ENCODE assay signal across 26 mouse cellular contexts in genomic region chr10:12876426-12876825, GRCm38 (mm10).
"Had no signal": no experiment of that assay in that cellular context is flagged by ENCODE, and none has a peak within 500 bp of the region (broad histone marks: within the 10 kb centered on the region; RNA-seq: fewer than 3 reads in every experiment).

No protein-coding gene starts in this region.

- H3K36me3 ChIP-seq: heart, embryonic 12.5 days; hindbrain, embryonic 10.5 days; hindbrain, embryonic 12.5 days; intestine, embryonic 15.5 days; limb, embryonic 10.5 days; limb, embryonic 12.5 days; liver, embryonic 13.5 days; liver, embryonic 15.5 days had no signal

- H3K9ac ChIP-seq: heart, embryonic 12.5 days; hindbrain, embryonic 12.5 days; hindbrain, embryonic 14.5 days; intestine, embryonic 15.5 days; limb, embryonic 12.5 days; liver, embryonic 13.5 days; liver, embryonic 15.5 days; liver, postnatal 0 days had no signal

- H3K27me3 ChIP-seq: heart, embryonic 12.5 days; hindbrain, embryonic 12.5 days; intestine, embryonic 15.5 days; liver, embryonic 15.5 days had no signal

- H3K4me2 ChIP-seq: heart, embryonic 12.5 days; hindbrain, embryonic 12.5 days; hindbrain, embryonic 14.5 days; intestine, embryonic 15.5 days; limb, embryonic 12.5 days; liver, embryonic 11.5 days; liver, embryonic 13.5 days; liver, embryonic 15.5 days had no signal

- H3K9me3 ChIP-seq: heart, embryonic 12.5 days; hindbrain, embryonic 10.5 days; hindbrain, embryonic 12.5 days; intestine, embryonic 15.5 days; limb, embryonic 10.5 days; liver, embryonic 13.5 days; liver, embryonic 15.5 days had no signal

- DNase-seq: gastrocnemius, postnatal 25 days; heart, adult 2 months; heart, postnatal 10 days; heart, postnatal 4 days; kidney, adult 18-20 months; kidney, adult 8-10 months; kidney, postnatal 10 days; kidney, postnatal 25 days; kidney, postnatal 4 days; liver; liver, embryonic 13.5 days; liver, postnatal 0 days had no signal

- ATAC-seq: hindbrain, embryonic 16.5 days; inflammation-experienced regulatory T-cells, adult 6 months; intestine, embryonic 15.5 days; intestine, postnatal 0 days; liver, postnatal 0 days had no signal

- H3K27ac ChIP-seq: heart, adult 2 months; hindbrain, embryonic 10.5 days; hindbrain, embryonic 12.5 days; hindbrain, embryonic 14.5 days; intestine, embryonic 15.5 days; layer of hippocampus, adult 2 months; left cerebral cortex, adult 2 months; limb, embryonic 10.5 days; limb, embryonic 12.5 days; liver, embryonic 13.5 days; liver, embryonic 15.5 days had no signal

- H3K4me3 ChIP-seq: heart, adult 2 months; heart, embryonic 12.5 days; hindbrain, embryonic 10.5 days; hindbrain, embryonic 12.5 days; intestine, embryonic 15.5 days; layer of hippocampus, adult 2 months; left cerebral cortex, adult 2 months; limb, embryonic 10.5 days; limb, embryonic 12.5 days; liver, embryonic 13.5 days; liver, embryonic 15.5 days had no signal
